Mouse (Mus musculus) Patski (cell line): ENCODE data around the gene Egln2. TPM values are rescaled to one million over a fixed set of nuclear protein-coding genes. Genes with fewer than 3 reads are reported as not detected.

Source experiments
- ATAC-seq: fragments of 100-300 bp; one replicate; pipeline ENCODE4 v1.8.0; 2021
- CTCF ChIA-PET: fragments of 350-600 bp; sonication (Branson Sonifier 250); formaldehyde crosslinking; loops from one replicate; lab custom pipeline; 2022; ENCODE audit warnings: inconsistent platforms; lab: Charles Lee
- POLR2A ChIA-PET: fragments of 350-600 bp; sonication (Branson Sonifier 250); formaldehyde crosslinking; loops from one replicate; lab custom pipeline; 2022; ENCODE audit warnings: antibody characterized with exemption, inconsistent platforms; lab: Charles Lee
- DNase-seq: peaks from one replicate; pipeline ENCODE4 v3.0.0-alpha.2; 2011; ENCODE audit warnings: low read depth, low spot score
- H3K27me3 ChIP-seq: fragments of 371-371 bp; one replicate; pipeline ENCODE4 v1.5.1; 2021
- CTCF ChIP-seq: fragments of 100-300 bp; IDR thresholded peaks from one replicate; pipeline ENCODE4 v1.5.1; 2021
- in situ Hi-C: fragments of 300-500 bp; cut with MboI; formaldehyde crosslinking; loops from 3 replicates; pipeline ENCODE4 v1.11.1; 2018; ENCODE audit warnings: low pct_unique_long_range_greater_than_20kb, mixed read lengths
- polyA plus RNA-seq: library from polyadenylated mRNA; unstranded; gene quantifications from one replicate; pipeline ENCODE4 v1.2.3, GENCODE M21; 2021

Egln2 gene
- 51.6 TPM for polyA plus RNA-seq

DNA sequence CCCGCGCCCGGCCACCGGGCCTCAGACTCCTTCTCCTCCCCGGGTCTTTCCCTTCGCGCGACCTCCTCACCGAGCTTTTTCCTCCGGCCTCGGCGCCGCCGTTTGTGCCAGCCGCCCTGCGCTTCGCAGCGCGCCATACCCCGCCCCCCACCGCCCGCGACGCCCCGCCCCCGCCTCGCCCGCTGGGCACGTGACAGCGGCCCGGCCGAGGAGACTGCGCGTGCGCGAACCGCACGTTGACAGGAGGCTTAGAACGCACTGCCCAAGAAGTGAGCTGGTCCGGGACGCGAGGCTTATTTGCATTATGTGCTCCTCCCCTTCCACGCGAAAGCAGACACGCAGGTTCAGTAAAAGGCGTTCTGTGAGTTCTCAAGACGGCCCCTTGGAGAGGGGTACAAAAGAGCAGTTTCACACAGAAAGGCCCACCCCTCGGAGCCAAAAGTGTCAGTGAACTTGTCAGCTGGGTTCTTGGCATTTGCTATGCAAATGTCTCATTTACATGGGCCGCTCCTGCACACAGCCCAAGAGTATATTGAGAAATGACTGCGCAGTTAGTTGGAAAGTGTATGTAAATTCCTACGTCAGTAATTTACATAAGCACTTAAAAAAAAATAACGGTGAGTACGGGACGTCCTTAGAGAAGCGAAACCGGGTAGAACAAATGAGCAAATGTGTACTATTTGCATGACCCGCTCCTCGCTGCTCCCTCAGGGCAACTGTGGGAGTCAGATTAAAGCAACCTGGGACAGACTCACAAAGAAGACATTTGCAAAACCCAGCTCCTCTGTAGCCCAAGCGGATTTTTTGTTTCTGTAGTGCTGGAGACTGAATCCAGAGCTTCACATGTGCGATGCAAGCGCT is at the start of gene Egln2:
TSS of gene Egln2 (minus strand) at position 189 of the 861 bp plus-strand sequence.
- in situ Hi-C loops = no loop called here
- POLR2A ChIA-PET = interaction anchor here (1.3 to 1.7 kb wide), 2 partner anchors 13 to 58 kb away, joined by 5 to 6 read pairs; no protein-coding TSS in a partner anchor
- H3K27me3 ChIP-seq = no peaks in the 10 kb centered on the region
- ATAC-seq (peak; percentile 65), DNase-seq (peak; percentile 71)
- CTCF ChIA-PET = interaction anchor here (0.8 kb wide), 1 partner anchor 16 kb away, joined by 3 read pairs; no protein-coding TSS in a partner anchor
- no peak for TF ChIP-seq CTCF

DNA sequence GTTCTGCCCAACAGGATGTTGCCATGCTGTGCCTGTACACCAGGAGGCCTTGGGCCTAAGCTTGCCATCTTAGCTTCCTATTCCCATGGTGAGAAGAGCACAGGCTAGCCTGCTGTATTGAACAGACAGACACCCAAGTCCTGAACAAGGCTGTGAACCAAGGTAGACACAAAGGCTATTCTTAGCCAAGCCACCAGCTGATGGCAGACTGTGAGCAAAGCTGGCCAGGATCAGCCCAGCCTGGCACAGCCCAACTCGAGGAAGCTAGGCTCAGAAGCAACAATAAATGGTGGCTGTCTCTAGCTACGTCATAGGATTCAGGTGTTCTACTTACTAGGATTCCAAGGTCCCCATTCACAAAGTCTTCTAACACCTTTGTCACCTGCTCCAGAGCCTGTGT is 46.0 kb upstream of the Egln2 start:
- no peak for ATAC-seq
- TF ChIP-seq CTCF = no peak
- in situ Hi-C loops = no loop called here
- POLR2A ChIA-PET = no interaction called here
- CTCF ChIA-PET = no interaction called here
- no peak for DNase-seq
- H3K27me3 ChIP-seq = no peaks in the 10 kb centered on the region

DNA sequence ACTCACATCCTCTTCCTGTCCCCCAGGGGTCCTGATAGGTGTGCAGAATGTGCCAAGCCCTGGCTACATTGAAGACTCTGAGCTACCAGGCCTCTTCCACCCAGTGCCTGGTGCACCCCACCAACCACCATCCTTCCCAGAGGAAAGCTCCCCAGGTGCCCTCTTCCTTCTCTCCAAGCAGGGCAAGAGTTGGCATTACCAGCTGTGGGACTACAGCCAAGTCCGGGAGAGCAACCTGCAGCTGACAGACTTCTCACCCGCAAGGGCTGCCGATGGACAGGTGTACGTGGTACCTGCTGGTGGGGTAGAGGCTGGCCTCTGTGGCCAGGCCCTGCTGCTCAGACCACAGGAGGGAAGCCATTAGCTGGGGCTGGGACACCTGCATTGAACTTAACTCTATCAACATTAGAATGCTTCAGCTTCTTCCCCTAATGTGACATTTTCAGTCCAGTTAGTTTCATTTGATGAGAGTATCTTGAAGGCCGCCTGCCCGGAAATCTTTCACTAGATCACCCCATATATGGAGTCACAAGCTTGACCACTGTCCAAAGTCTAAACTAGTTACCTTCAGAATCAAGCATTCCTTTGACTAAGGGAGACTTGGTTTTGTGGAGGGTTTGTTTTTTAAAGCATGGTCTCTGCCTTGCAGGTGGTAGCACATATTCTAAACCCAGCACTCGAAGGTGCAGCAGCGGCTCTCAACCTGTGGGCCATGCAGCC is 37.3 kb upstream of the Egln2 start:
- no peak for TF ChIP-seq CTCF
- ChIA-PET CTCF (interaction anchor here (0.9 kb wide), 1 partner anchor 10 kb away, joined by 3 read pairs; no protein-coding TSS in a partner anchor), POLR2A (no interaction called here)
- H3K27me3 ChIP-seq = no peaks in the 10 kb centered on the region
- in situ Hi-C loops = no loop called here
- ATAC-seq = no peak
- DNase-seq = no peak

DNA sequence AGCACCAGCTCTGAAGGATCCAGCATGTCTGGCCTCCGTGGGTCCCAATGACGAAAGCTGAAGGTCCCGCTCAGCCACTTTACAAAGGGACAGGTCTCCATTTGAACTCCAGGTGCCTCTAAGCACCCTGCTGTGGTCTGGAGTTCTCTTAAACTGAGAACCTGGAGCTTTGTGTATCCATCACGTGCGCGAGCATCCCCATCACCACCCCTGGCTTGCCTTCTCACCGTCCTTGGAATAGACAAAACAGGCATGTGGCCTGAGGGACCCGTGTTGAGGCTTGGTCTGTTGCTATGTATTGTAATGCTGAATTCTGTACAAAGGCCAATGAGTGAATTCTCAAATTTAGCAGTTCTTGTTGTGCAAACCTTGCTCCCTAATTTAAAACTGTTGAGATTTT is 32.2 kb upstream of the Egln2 start:
- no peak for TF ChIP-seq CTCF
- ATAC-seq (no peak), DNase-seq (no peak)
- ChIA-PET CTCF (interaction anchor here (1.7 kb wide), 1 partner anchor 11 kb away, joined by 4 read pairs; no protein-coding TSS in a partner anchor), POLR2A (interaction anchor here (1.2 kb wide), 1 partner anchor 10 kb away, joined by 3 read pairs; no protein-coding TSS in a partner anchor)
- H3K27me3 ChIP-seq = no peaks in the 10 kb centered on the region
- in situ Hi-C loops = loop anchor here (25.0 kb wide), 1 partner anchor 289 kb away; the partner anchor contains the start of genes Prx and Sertad1

DNA sequence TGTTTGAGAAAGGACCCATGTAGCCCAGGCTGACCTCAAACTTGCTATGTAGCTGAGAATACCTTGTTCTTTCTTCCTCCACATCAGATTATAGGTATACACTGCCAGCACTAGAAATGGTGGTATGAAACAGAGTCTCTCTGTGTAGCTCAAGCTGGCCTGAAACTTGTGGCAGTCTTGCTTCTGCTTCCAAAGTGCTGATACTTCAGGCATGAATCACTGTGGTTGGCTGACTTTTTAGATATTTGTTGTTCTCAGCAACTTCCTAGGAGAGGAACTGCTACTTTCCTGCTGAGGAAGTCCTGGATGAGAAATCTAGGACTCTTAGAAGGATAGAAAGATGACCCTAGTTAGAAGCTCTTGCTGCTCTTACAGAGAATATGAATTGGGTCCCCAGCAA is 31.8 kb upstream of the Egln2 start:
- ChIA-PET POLR2A (interaction anchor here (1.2 to 1.5 kb wide), 2 partner anchors 10 to 33 kb away, joined by 3 read pairs; no protein-coding TSS in a partner anchor), CTCF (interaction anchor here (1.7 kb wide), 1 partner anchor 11 kb away, joined by 4 read pairs; no protein-coding TSS in a partner anchor)
- in situ Hi-C loops = loop anchor here (25.0 kb wide), 1 partner anchor 289 kb away; the partner anchor contains the start of genes Prx and Sertad1
- H3K27me3 ChIP-seq = no peaks in the 10 kb centered on the region
- TF ChIP-seq CTCF = no peak
- DNase-seq = no peak
- ATAC-seq = no peak

DNA sequence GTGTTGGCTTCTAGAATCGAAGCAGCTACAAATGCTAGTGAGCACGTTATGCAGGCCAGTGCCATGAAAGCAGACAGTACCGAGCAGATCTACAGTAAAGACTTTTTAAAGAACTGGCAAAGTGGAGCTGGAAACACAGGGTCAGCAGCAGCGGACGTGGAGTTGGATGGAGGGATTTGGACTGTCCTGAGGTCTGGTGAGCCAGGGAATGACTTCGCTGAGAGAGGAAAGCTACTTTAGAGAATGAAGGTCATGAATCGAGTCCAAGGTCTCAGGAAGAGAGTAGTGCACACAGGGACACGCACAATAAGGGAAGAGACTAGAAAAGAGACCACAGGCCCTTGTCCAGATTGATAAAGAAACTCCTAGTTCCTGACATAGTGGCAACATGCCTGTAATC is 31.0 kb upstream of the Egln2 start:
- TF ChIP-seq CTCF = no peak
- in situ Hi-C loops = loop anchor here (25.0 kb wide), 1 partner anchor 290 kb away; the partner anchor contains the start of genes Prx and Sertad1
- DNase-seq = no peak
- no peak for ATAC-seq
- CTCF ChIA-PET = no interaction called here
- POLR2A ChIA-PET = interaction anchor here (1.2 to 1.5 kb wide), 2 partner anchors 11 to 34 kb away, joined by 3 read pairs; no protein-coding TSS in a partner anchor
- no peaks in the 10 kb centered on the region for H3K27me3 ChIP-seq

DNA sequence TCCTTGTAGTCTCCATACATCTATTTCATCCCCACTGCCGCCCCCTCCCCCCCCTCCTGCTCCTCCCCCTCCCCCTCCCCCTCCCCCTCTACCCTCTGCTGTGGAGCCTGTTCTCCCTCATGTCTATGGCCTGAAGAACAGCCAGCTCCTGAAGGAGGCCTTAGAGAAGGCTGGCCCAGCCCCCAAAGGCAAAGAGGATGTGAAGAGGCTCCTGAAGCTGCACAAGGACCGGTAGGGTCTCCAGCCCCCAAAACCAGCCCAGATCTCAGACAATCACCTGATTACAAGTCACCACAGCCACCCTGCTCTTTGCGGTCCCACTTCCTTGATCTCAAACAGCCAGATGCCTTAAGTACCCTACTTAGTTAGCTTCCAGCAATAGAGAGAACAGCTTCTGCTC is 30.5 kb upstream of the Egln2 start:
- in situ Hi-C loops = loop anchor here (25.0 kb wide), 1 partner anchor 290 kb away; the partner anchor contains the start of genes Prx and Sertad1

DNA sequence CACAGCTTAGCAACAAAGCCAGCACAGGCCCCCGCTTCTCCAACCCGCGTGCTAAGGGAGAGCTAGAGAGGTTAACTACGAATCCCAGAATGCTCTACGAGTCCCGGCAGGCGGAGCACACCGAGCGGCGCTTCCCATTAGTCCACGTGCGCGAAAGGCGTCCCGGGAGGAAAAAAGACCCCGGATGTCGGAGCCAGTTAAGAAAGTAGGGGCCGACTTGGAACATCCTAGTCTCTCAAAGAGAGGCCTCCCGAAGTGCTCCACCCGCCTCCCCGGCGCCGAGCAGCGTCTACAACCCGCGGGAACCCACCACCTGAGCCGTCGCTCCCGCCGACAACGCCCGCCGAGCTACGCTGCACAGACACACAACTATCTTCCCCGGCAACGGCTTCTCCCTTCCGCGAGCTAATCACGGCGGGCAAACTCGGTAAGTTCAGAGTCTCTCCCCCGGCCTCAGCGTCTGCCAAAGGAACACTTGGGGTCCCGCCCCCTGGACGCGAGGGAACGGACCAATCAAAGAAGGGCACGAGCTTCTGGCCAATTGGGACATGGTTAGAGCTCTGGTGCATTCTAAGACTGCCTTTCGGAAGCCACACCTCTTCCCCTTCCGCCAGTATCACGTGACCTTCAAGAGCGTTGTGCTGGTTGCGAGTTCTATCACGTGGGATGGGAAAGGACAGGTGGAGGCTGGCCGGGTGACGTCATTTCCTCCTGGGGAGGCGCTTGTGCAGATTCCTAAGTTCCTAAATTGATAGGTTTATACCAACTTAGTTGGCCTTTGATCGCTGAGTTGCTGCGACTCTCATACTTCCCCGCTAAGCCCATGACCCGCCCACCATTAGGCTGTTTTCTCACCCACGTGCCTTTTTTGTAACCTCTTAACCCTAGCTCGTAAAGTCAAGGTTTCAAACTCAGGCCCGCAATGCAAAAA is 29.3 kb upstream of the Egln2 start, which contains the start of the genes BC024978 and Snrpa:
TSS of gene BC024978 (plus strand) at position 101 of the 931 bp plus-strand sequence.
TSS of gene Snrpa (minus strand) at position 591 of the 931 bp plus-strand sequence.
- POLR2A ChIA-PET = no interaction called here
- CTCF ChIA-PET = interaction anchor here (1.1 kb wide), 1 partner anchor 35 kb away, joined by 4 read pairs; no protein-coding TSS in a partner anchor
- in situ Hi-C loops = loop anchor here (25.0 kb wide), 1 partner anchor 291 kb away; the partner anchor contains the start of genes Prx and Sertad1
- H3K27me3 ChIP-seq = no peaks in the 10 kb centered on the region
- ATAC-seq (peak; percentile 98), DNase-seq (peak; percentile 94)
- no peak for TF ChIP-seq CTCF

More for the DNA sequence above, 30.5 kb upstream of the Egln2 start:
- H3K27me3 ChIP-seq = no peaks in the 10 kb centered on the region
- ATAC-seq (no peak), DNase-seq (no peak)
- ChIA-PET POLR2A (interaction anchor here (1.5 kb wide), 1 partner anchor 34 kb away, joined by 3 read pairs; no protein-coding TSS in a partner anchor), CTCF (no interaction called here)
- no peak for TF ChIP-seq CTCF

DNA sequence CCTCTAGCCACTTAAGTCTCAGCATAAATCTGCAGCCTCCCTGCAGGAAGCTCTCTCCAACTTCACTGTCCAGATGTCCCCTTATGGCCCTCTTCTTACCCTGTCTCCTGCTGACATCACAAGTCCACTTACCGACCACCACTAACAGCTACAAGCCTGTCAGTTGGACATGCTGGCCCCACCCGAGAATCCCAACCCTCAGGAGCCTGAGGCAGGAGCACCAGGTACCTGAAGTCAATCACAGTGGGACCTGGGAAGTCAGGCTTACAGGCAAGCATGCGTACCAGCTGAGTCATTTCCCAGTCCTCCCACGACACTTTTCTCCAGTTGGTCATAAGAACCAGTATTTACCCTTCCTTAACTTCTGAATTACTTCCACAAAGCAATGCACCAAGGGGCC is 27.1 kb upstream of the Egln2 start:
- DNase-seq = no peak
- no peak for ATAC-seq
- TF ChIP-seq CTCF = no peak
- no peaks in the 10 kb centered on the region for H3K27me3 ChIP-seq
- ChIA-PET POLR2A (no interaction called here), CTCF (interaction anchor here (2.2 kb wide), 1 partner anchor 15 kb away, joined by 9 read pairs; the partner anchor contains the start of gene Rab4b)
- in situ Hi-C loops = loop anchor here (25.0 kb wide), 1 partner anchor 294 kb away; the partner anchor contains the start of genes Prx and Sertad1
